Mouse (Mus musculus) kidney, embryonic 16.5 days (tissue): ENCODE measurements around the gene Trim31. TPM values are rescaled to one million over a fixed set of nuclear protein-coding genes. Genes with fewer than 3 reads are reported as not detected.
A peak's percentile ranks its signal among the peaks of the same experiment; 100 is the strongest.

Experiments
- ATAC-seq: fragments of 200-750 bp; cut with Nextera tagmentation; 2 replicates; pipeline ENCODE4 v1.8.0; 2017; ENCODE audit warnings: moderate TSS enrichment; ENCODE audit not compliant: low FRiP score, low TSS enrichment
- H3K27ac ChIP-seq: fragments of 300-500 bp; sonication (generic); 2 replicates; pipeline ENCODE4 v1.5.1; 2014; ENCODE audit warnings: low read length
- H3K27me3 ChIP-seq: fragments of 300-500 bp; sonication (generic); 2 replicates; pipeline ENCODE4 v1.6.1; 2014; ENCODE audit warnings: low read length, control low read depth, mixed read lengths; ENCODE audit not compliant: insufficient read depth
- H3K36me3 ChIP-seq: fragments of 300-500 bp; sonication (generic); 2 replicates; pipeline ENCODE4 v1.6.1; 2014; ENCODE audit warnings: low read length, control low read depth, mixed read lengths; ENCODE audit not compliant: insufficient read depth
- H3K4me1 ChIP-seq: fragments of 300-500 bp; sonication (generic); 2 replicates; pipeline ENCODE4 v1.6.1; 2014; ENCODE audit warnings: low read length, control low read depth, mixed read lengths; ENCODE audit not compliant: insufficient read depth
- H3K4me2 ChIP-seq: fragments of 300-500 bp; sonication (generic); replicated peaks from 2 replicates; pipeline ENCODE4 v1.6.1; 2014; ENCODE audit warnings: low read depth, low read length
- H3K4me3 ChIP-seq: fragments of 300-500 bp; sonication (generic); 2 replicates; pipeline ENCODE4 v1.5.1; 2014; ENCODE audit warnings: mild to moderate bottlenecking, low read length
- H3K9ac ChIP-seq: fragments of 300-500 bp; sonication (generic); replicated peaks from 2 replicates; pipeline ENCODE4 v1.6.1; 2014; ENCODE audit warnings: low read length
- H3K9me3 ChIP-seq: fragments of 300-500 bp; sonication (generic); 2 replicates; pipeline ENCODE4 v1.6.1; 2016; ENCODE audit warnings: low read length, control low read depth
- WGBS: fragments of 180-500 bp; shearing (Covaris S2); extraction: QIAGEN DNeasy Blood & Tissue Kit; methylation state at CpG from one replicate; pipeline ENCODE4 v1.1.7; 2014; 5-methylcytosine and 5-hydroxymethylcytosine counted together
- polyA plus RNA-seq: library from polyadenylated mRNA; unstranded; fragments of >200 nt; fragmentation: Nextera tagmentation; extraction: Ambion mirVana; gene quantifications from 2 replicates; pipeline ENCODE4 v1.2.1, GENCODE M21; 2015

Gene Trim31
- polyA plus RNA-seq, 1 experiment from 2014 or later: not detected

GRCm38 (mm10) chr17:36915076-36915475 lies 17.2 kb downstream of the Trim31 start:
- Histone ChIP-seq H3K4me3 (no peak overlapping the region), H3K4me2 (no peak overlapping the region), H3K27me3 (peaks cover 9% of the 10 kb centered on the region; the same call in 1 of the 2 replicates), H3K9me3 (no peaks in the 10 kb centered on the region), H3K36me3 (no peaks in the 10 kb centered on the region), H3K4me1 (no peaks in the 10 kb centered on the region), H3K9ac (no peak overlapping the region), H3K27ac (no peak overlapping the region)
- no peak for ATAC-seq
- 16% methylated on average over 9 of the region's 9 CpGs for WGBS

- Histone ChIP-seq H3K4me2 (no peak overlapping the region), H3K36me3 (no peaks in the 10 kb centered on the region), H3K9ac (no peak overlapping the region), H3K4me3 (no peak overlapping the region), H3K27me3 (peaks cover 3% of the 10 kb centered on the region; the same call in 1 of the 2 replicates), H3K9me3 (no peaks in the 10 kb centered on the region), H3K27ac (no peak overlapping the region), H3K4me1 (no peaks in the 10 kb centered on the region)
- 48% methylated on average over 15 of the region's 15 CpGs for WGBS
- peak; percentile 69; the same call in 1 of the 2 replicates for ATAC-seq
Measured at GRCm38 (mm10) chr17:36920239-36920638, 22.3 kb downstream of the Trim31 start.

- no peak overlapping the region for H3K9ac ChIP-seq
- H3K27me3 ChIP-seq: peaks cover under 1% of the 10 kb centered on the region; the same call in 1 of the 2 replicates
- H3K4me1 ChIP-seq: no peaks in the 10 kb centered on the region
- H3K4me3 ChIP-seq: no peak overlapping the region
- 83% methylated on average over 4 of the region's 4 CpGs for WGBS
- H3K36me3 ChIP-seq: no peaks in the 10 kb centered on the region
- ATAC-seq: no peak
- H3K27ac ChIP-seq: no peak overlapping the region
- H3K4me2 ChIP-seq: no peak overlapping the region
- H3K9me3 ChIP-seq: no peaks in the 10 kb centered on the region
Measured at GRCm38 (mm10) chr17:36922715-36923114, 24.8 kb downstream of the Trim31 start.

- Histone ChIP-seq H3K27ac (no peak overlapping the region), H3K27me3 (no peaks in the 10 kb centered on the region), H3K4me3 (no peak overlapping the region), H3K36me3 (no peaks in the 10 kb centered on the region), H3K4me2 (no peak overlapping the region), H3K9ac (no peak overlapping the region), H3K9me3 (no peaks in the 10 kb centered on the region), H3K4me1 (no peaks in the 10 kb centered on the region)
- 69% methylated on average over 4 of the region's 4 CpGs for WGBS
- no peak for ATAC-seq
Measured at GRCm38 (mm10) chr17:36923491-36923890, 25.6 kb downstream of the Trim31 start.

GRCm38 (mm10) chr17:36927496-36928120 lies 29.7 kb downstream of the Trim31 start:
- ATAC-seq: no peak
- 44% methylated on average over 10 of the region's 10 CpGs for WGBS
- no peaks in the 10 kb centered on the region for H3K27me3 ChIP-seq
- no peaks in the 10 kb centered on the region for H3K36me3 ChIP-seq
- H3K4me3 ChIP-seq: no peak overlapping the region
- H3K4me1 ChIP-seq: no peaks in the 10 kb centered on the region
- no peak overlapping the region for H3K4me2 ChIP-seq
- H3K9ac ChIP-seq: no peak overlapping the region
- no peak overlapping the region for H3K27ac ChIP-seq
- H3K9me3 ChIP-seq: no peaks in the 10 kb centered on the region

- Histone ChIP-seq H3K36me3 (no peaks in the 10 kb centered on the region), H3K4me2 (no peak overlapping the region), H3K9me3 (no peaks in the 10 kb centered on the region), H3K4me1 (no peaks in the 10 kb centered on the region), H3K27ac (no peak overlapping the region), H3K4me3 (no peak overlapping the region), H3K9ac (no peak overlapping the region), H3K27me3 (no peaks in the 10 kb centered on the region)
- ATAC-seq: no peak
- WGBS: 68% methylated on average over 12 of the region's 12 CpGs
Measured at GRCm38 (mm10) chr17:36929236-36929932, 31.5 kb downstream of the Trim31 start.

- Histone ChIP-seq H3K9me3 (no peaks in the 10 kb centered on the region), H3K27me3 (no peaks in the 10 kb centered on the region), H3K4me1 (no peaks in the 10 kb centered on the region), H3K9ac (no peak overlapping the region), H3K27ac (no peak overlapping the region), H3K4me3 (no peak overlapping the region), H3K36me3 (no peaks in the 10 kb centered on the region), H3K4me2 (no peak overlapping the region)
- no peak for ATAC-seq
- 28% methylated on average over 6 of the region's 6 CpGs for WGBS
Measured at GRCm38 (mm10) chr17:36930233-36930632, 32.3 kb downstream of the Trim31 start.

- ATAC-seq: no peak
- Histone ChIP-seq H3K27me3 (no peaks in the 10 kb centered on the region), H3K9ac (no peak overlapping the region), H3K36me3 (no peaks in the 10 kb centered on the region), H3K4me1 (no peaks in the 10 kb centered on the region), H3K27ac (no peak overlapping the region), H3K4me3 (no peak overlapping the region), H3K9me3 (no peaks in the 10 kb centered on the region), H3K4me2 (no peak overlapping the region)
- WGBS: 84% methylated on average over 4 of the region's 4 CpGs
Measured at GRCm38 (mm10) chr17:36931130-36931529, 33.2 kb downstream of the Trim31 start.

- H3K27ac ChIP-seq: no peak overlapping the region
- H3K4me2 ChIP-seq: no peak overlapping the region
- no peaks in the 10 kb centered on the region for H3K27me3 ChIP-seq
- no peaks in the 10 kb centered on the region for H3K9me3 ChIP-seq
- no peak for ATAC-seq
- H3K36me3 ChIP-seq: no peaks in the 10 kb centered on the region
- no peak overlapping the region for H3K9ac ChIP-seq
- no peaks in the 10 kb centered on the region for H3K4me1 ChIP-seq
- 60% methylated on average over 2 of the region's 2 CpGs for WGBS
- no peak overlapping the region for H3K4me3 ChIP-seq
Measured at GRCm38 (mm10) chr17:36931806-36932205, 33.9 kb downstream of the Trim31 start.

- no peak overlapping the region for H3K4me3 ChIP-seq
- no peak overlapping the region for H3K9ac ChIP-seq
- no peak overlapping the region for H3K27ac ChIP-seq
- WGBS: 91% methylated on average over 2 of the region's 2 CpGs
- H3K4me2 ChIP-seq: no peak overlapping the region
- H3K9me3 ChIP-seq: no peaks in the 10 kb centered on the region
- H3K4me1 ChIP-seq: peaks cover 7% of the 10 kb centered on the region; the same call in 1 of the 2 replicates
- H3K27me3 ChIP-seq: peaks cover 24% of the 10 kb centered on the region
- no peak for ATAC-seq
- no peaks in the 10 kb centered on the region for H3K36me3 ChIP-seq
Measured at GRCm38 (mm10) chr17:36938056-36938455, 40.1 kb downstream of the Trim31 start.
